Comparison of ENCODE assay signal across 13 mouse cellular contexts in genomic region chr12:49377281-49377970, GRCm38 (mm10). TPM values are rescaled to one million over a fixed set of nuclear protein-coding genes. Genes with fewer than 3 reads are reported as not detected.
DNase-seq lines count a peak whose midpoint lies in the region; ATAC-seq lines count a peak whose summit lies in the region.
"Had no signal": no experiment of that assay in that cellular context is flagged by ENCODE, and none has a peak within 500 bp of the region (broad histone marks: within the 10 kb centered on the region; RNA-seq: fewer than 3 reads in every experiment).

No protein-coding gene starts in this region.

- no peaks in the 10 kb centered on the region for H3K9me3 ChIP-seq in neural tube, embryonic 15.5 days (replicated peaks)
- no peaks in the 10 kb centered on the region for H3K9me3 ChIP-seq in forebrain, embryonic 11.5 days (ENCODE audit: control insufficient read depth, low read length)

- no peak overlapping the region for H3K4me3 ChIP-seq in neural tube, embryonic 15.5 days (replicated peaks)
- peak overlapping the region; percentile 87 for H3K4me3 ChIP-seq in forebrain, embryonic 11.5 days (ENCODE audit: low read depth, low read length)

- no peak overlapping the region for H3K27ac ChIP-seq in neural tube, embryonic 15.5 days (replicated peaks)
- peak overlapping the region; percentile 94 for H3K27ac ChIP-seq in forebrain, embryonic 11.5 days (ENCODE audit: low read depth, low read length)
- H3K27ac ChIP-seq: hindbrain, postnatal 0 days had no signal

- no peak overlapping the region for H3K9ac ChIP-seq in neural tube, embryonic 15.5 days (replicated peaks)
- H3K9ac ChIP-seq in forebrain, embryonic 11.5 days (ENCODE audit: low read length): peak overlapping the region; percentile 83

- peaks cover 92% of the 10 kb centered on the region for H3K27me3 ChIP-seq in neural tube, embryonic 15.5 days (replicated peaks)
- peaks cover 26% of the 10 kb centered on the region for H3K27me3 ChIP-seq in forebrain, embryonic 11.5 days (ENCODE audit: control insufficient read depth, insufficient read depth, low read length)

- under 1% methylated on average over 15 of the region's 15 CpGs for WGBS in neural tube, embryonic 15.5 days
- under 1% methylated on average over 15 of the region's 15 CpGs for whole genome bisulfite sequencing in forebrain, embryonic 11.5 days

- H3K36me3 ChIP-seq in neural tube, embryonic 15.5 days: no peaks in the 10 kb centered on the region
- no peaks in the 10 kb centered on the region for H3K36me3 ChIP-seq in forebrain, embryonic 11.5 days (ENCODE audit: control insufficient read depth, insufficient read depth, low read length)

- no peak for ATAC-seq in neural tube, embryonic 15.5 days (ENCODE audit: low FRiP score)
- peak; percentile 52 for ATAC-seq in forebrain, embryonic 11.5 days (replicated peaks; ENCODE audit: low FRiP score)
- ATAC-seq in inflammation-experienced regulatory T-cells, adult 6 months: no peak
- ATAC-seq: hindbrain, postnatal 0 days had no signal

- H3K4me2 ChIP-seq in neural tube, embryonic 15.5 days: no peak overlapping the region
- H3K4me2 ChIP-seq in forebrain, embryonic 11.5 days (ENCODE audit: low read depth, low read length, severe bottlenecking): peak overlapping the region; percentile 55

- peaks cover 4% of the 10 kb centered on the region; the same call in 1 of the 2 replicates for H3K4me1 ChIP-seq in neural tube, embryonic 15.5 days
- peaks cover 9% of the 10 kb centered on the region; the same call in 1 of the 2 replicates for H3K4me1 ChIP-seq in forebrain, embryonic 11.5 days (replicated peaks; ENCODE audit: control insufficient read depth, insufficient read depth, low read length)

- peak; percentile 65 for DNase-seq in neural tube, embryonic 10.5 days (ENCODE audit: extremely low spot score, low spot score)
- peak; percentile 83 for DNase-seq in forebrain, embryonic 11.5 days (ENCODE audit: low spot score)
- peak; percentile 57 to 58 for DNase-seq in layer of hippocampus, postnatal 25 days (ENCODE audit: extremely low spot score in 1 of 2, low spot score in 1 of 2)
- peak; percentile 81 to 83 for DNase-seq in right cerebral cortex, postnatal 10 days (ENCODE audit: low spot score in 2 of 2)
- no peak for DNase-seq in adrenal gland, adult 18-20 months (ENCODE audit: low spot score in 2 of 2)
- DNase-seq in kidney, adult 9 months: no peak
- DNase-seq: cerebellum, adult 11 months; lung, adult 18-20 months; thymus, postnatal 25 days had no signal

RNA-seq across cellular contexts. Expression of gene Foxg1, which starts 5.0 kb away (rescaled TPM):
- polyA plus RNA-seq in neural tube, embryonic 15.5 days (2015; fragmentation: Nextera tagmentation; extraction: Ambion mirVana): 0.36 TPM in 1 of 2 replicates, not detected in the other
- polyA plus RNA-seq in forebrain, embryonic 11.5 days (2014; fragmentation: Nextera tagmentation; extraction: Ambion mirVana): 40.4 and 45.5 TPM in 2 replicates
- total RNA-seq in layer of hippocampus, postnatal 25 days (2021): 100 to 1,000 TPM; 148 to 181 TPM
- total RNA-seq in adrenal gland, adult 18-20 months (2021): not detected
- polyA plus RNA-seq in inflammation-experienced regulatory T-cells, adult 6 months (2017; shearing (Covaris generic)): not detected
- total RNA-seq: gastrocnemius, postnatal 4 days had no signal
- polyA plus RNA-seq: hindbrain, postnatal 0 days had no signal

RNA-seq across cellular contexts. Expression of gene Gm43517, which starts 7.5 kb away (rescaled TPM):
- not detected in 2 replicates for polyA plus RNA-seq in neural tube, embryonic 15.5 days (2015; fragmentation: Nextera tagmentation; extraction: Ambion mirVana)
- polyA plus RNA-seq in forebrain, embryonic 11.5 days (2014; fragmentation: Nextera tagmentation; extraction: Ambion mirVana): 1.3 and 1.4 TPM in 2 replicates
- 10 to 100 TPM in 1 of 2 experiments, 1 to 10 TPM in 1; 7.1 to 13.1 TPM for total RNA-seq in layer of hippocampus, postnatal 25 days (2021)
- not detected for total RNA-seq in adrenal gland, adult 18-20 months (2021)
- polyA plus RNA-seq in inflammation-experienced regulatory T-cells, adult 6 months (2017; shearing (Covaris generic)): not detected
- total RNA-seq: gastrocnemius, postnatal 4 days; hindbrain, postnatal 0 days had no signal
- polyA plus RNA-seq: hindbrain, postnatal 0 days had no signal

Comparison
In these comparisons a context has a peak if more than half of its experiments do, and no peak if none do; other contexts are left out.
1. DNase-seq: peak in neural tube, embryonic 10.5 days (single experiment), forebrain, embryonic 11.5 days (single experiment), layer of hippocampus, postnatal 25 days (2 of 2) and right cerebral cortex, postnatal 10 days (2 of 2); none in adrenal gland, adult 18-20 months (0 of 2) and kidney, adult 9 months (single experiment).
2. RNA of gene Foxg1, which starts 5.0 kb away (polyA plus RNA-seq): 40.4 to 45.5 TPM in forebrain, embryonic 11.5 days; 0.36 TPM in neural tube, embryonic 15.5 days and not detected in inflammation-experienced regulatory T-cells, adult 6 months; every median in the first group is over 10 times any median in the second.